Mouse (Mus musculus) adrenal gland, postnatal 0 days (tissue): Measurements from ENCODE around the gene Gm3173. TPM values are rescaled to one million over a fixed set of nuclear protein-coding genes. Genes with fewer than 3 reads are reported as not detected.

Experiments
- polyA plus RNA-seq: library from polyadenylated mRNA; unstranded; fragments of >200 nt; fragmentation: Nextera tagmentation; extraction: Ambion mirVana; gene quantifications from 2 replicates; pipeline ENCODE4 v1.2.1, GENCODE M21; 2015

The Gm3173 gene
- not detected in 2 replicates for polyA plus RNA-seq

GRCm38 (mm10) chr14:4430692-4431091, at the start of gene Gm3173:
Gm3173 (plus strand) TSS chr14:4430992.

GRCm38 (mm10) chr14:4397226-4397625, 33.6 kb upstream of the Gm3173 start, which contains the start of gene Gm3159:
Gm3159 (plus strand) TSS chr14:4397526.

GRCm38 (mm10) chr14:4414965-4415835, 15.6 kb upstream of the Gm3173 start, which contains the start of gene Gm3164:
Gm3164 (plus strand) TSS chr14:4415448.

GRCm38 (mm10) chr14:4481445-4481844, 50.7 kb downstream of the Gm3173 start, which contains the start of gene Gm3182:
Gm3182 (plus strand) TSS chr14:4481745.

DNA sequence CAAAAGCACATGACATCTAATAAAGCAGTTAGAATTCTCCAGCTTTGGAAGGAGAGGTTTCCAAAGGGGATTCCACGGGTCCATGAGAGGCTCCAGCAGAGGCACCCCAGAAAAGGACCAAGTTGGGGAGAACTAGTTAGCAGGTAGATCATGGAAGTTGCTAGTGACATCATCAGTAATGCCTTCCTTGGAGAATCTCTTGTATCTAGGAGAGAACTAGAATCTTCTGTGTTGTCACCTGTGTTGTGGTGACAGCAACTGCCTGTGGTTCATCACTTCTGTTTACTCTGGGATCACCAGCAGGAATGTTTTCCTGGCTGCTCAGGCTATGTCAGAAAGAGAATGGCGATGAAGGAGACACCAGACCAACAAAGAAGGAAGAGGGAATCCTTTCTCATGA, 124.3 kb downstream of the Gm3173 start, which contains the start of gene Gm3047:
Gene Gm3047 (plus strand): TSS at position 301 of the 400 bp plus-strand sequence.

Other genes starting within 250 kb of the Gm3173 start
- gene Gm2974, start 248.4 kb upstream of the Gm3173 start, polyA plus RNA-seq, result 0.19 and 0.58 TPM in 2 replicates
- not detected in 2 replicates for gene Gm3138, start 181.4 kb upstream of the Gm3173 start, polyA plus RNA-seq
- not detected in 2 replicates for gene Gm3149, start 113.7 kb upstream of the Gm3173 start, polyA plus RNA-seq
- not detected in 2 replicates for gene 2610042L04Rik, start 96.2 kb upstream of the Gm3173 start, polyA plus RNA-seq
- gene Gm3159, start 33.5 kb upstream of the Gm3173 start, polyA plus RNA-seq, result not detected in 2 replicates
- 0.21 TPM in 1 of 2 replicates, not detected in the other for gene Gm3164, start 15.5 kb upstream of the Gm3173 start, polyA plus RNA-seq
- gene Gm3182, start 50.8 kb downstream of the Gm3173 start, polyA plus RNA-seq, result not detected in 2 replicates
- gene Gm3047, start 124.4 kb downstream of the Gm3173 start, polyA plus RNA-seq, result not detected in 2 replicates
- not detected in 2 replicates for gene Gm8159, start 201.4 kb downstream of the Gm3173 start, polyA plus RNA-seq
- not detected in 2 replicates for gene Gm3239, start 233.2 kb downstream of the Gm3173 start, polyA plus RNA-seq